Mouse (Mus musculus) urinary bladder, adult 2 months (tissue): ENCODE results near the gene Cnnm2. TPM values are rescaled to one million over a fixed set of nuclear protein-coding genes. Genes with fewer than 3 reads are reported as not detected.

ENCODE experiments used
- DNase-seq: peaks from one replicate; pipeline ENCODE4 v3.0.0; 2022; ENCODE audit warnings: low spot score
- polyA plus RNA-seq: library from polyadenylated mRNA; depleted of rRNA; stranded (reverse); fragments of >200 nt; gene quantifications from 2 replicates; pipeline ENCODE4 v1.2.3, GENCODE M21; 2012

Gene Cnnm2
- polyA plus RNA-seq, 1 experiment: 11.9 TPM

DNA sequence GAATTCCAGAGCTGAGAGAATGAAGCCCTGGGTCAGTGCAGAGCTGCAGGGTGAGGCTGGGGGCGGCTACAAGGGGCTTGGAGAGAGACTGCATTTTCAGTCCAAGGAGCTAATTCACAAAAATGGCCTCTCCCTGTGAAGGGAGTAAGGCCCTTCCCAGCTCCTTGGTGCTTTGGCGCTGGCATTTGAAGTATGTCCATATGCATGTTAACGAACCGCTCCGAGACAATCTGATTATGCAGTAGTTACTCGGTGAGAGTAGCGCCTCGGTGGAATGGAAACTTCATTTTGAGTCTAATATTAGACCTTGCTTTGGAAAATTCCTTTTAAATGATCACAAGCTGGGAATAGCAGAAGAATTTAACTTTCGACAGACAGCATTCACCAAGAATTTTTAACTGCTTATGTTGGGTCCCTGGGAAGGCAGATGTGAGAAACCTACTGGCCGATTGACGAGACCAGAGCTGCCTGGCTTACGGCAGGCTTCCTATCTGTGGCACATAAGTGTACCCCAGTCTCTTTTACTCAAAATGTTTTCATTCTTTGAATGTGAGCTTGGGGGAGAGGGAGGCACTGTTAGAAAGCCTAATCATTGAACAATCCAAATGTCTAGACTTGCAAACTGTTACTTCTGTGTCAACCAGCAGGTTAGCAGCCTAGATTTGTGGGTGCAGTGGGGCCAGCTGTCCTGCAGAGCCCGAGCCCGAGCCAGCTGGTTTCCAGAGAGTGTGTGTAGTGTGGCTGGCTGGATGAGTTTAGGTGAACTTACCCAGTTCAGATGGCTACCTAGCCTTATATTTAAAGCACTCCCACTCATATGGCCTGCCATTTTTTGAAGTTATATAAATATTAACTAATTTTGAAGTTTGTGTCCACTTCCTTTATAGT is 87.2 kb downstream of the Cnnm2 start:
- DNase-seq: no peak

DNA sequence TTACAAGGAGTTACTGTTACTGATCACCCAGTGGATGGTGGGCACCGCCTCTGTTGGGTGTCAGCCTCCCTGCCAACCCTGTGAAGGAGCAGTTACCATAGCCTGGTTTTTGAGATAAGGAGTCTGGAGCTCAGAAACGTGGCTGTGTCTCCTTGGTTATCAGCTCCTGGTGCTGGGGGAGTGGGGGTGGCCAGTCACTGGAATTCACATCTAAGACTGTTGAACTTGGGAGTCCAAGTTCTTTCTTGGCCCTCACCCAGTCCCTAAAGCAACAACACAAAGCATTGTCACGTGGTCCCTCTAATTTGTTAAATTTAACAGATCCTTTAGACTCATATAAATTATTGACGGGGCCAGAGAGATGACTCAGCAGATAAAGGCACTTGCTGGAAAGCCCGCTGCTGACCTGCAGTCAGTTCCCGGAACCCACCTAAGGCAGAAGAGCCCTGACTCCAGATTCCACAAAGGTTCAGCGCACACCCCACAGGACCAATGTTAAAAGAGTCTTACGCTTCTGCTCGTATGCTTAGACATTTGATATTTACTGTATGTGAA is 88.1 kb downstream of the Cnnm2 start:
- DNase-seq: no peak

DNA sequence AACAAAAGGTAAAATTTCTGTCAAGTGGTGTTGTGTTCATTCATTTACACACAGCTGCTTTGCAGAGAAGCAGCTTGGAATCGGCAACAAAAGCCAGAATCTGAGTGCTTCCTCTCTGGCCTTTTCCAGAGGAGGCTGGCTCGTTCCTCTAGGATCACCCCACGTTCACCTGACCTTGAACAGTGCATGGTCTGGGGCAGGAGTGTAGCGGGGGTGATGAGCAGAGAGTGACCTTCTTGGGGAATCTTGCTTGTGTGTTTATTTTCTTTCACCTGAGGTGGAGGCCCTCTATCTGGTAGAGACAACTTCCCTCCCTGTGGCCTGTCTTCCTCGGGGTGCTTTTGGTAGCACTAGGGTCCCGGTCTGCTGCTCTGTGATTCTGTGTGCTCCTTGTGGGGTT is 94.8 kb downstream of the Cnnm2 start:
- no peak for DNase-seq

DNA sequence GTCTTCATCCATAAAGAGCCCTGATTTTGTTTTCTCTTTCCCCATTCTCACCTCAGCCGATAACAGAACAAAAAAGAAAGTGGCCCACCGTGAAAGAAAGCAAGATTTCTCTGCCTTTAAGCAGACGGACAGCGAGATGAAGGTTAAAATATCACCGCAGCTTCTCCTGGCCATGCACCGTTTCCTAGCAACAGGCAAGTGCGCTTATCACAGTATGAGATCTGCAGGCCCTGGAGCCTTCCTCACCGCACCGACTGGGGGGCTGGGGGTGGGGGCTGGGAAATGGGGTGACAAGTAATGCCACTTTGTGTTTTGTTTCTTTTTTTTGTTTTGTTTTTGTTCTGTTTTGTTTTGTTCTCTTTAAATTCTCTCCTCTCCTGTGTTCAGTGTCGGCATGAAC is 95.4 kb downstream of the Cnnm2 start:
- no peak for DNase-seq

DNA sequence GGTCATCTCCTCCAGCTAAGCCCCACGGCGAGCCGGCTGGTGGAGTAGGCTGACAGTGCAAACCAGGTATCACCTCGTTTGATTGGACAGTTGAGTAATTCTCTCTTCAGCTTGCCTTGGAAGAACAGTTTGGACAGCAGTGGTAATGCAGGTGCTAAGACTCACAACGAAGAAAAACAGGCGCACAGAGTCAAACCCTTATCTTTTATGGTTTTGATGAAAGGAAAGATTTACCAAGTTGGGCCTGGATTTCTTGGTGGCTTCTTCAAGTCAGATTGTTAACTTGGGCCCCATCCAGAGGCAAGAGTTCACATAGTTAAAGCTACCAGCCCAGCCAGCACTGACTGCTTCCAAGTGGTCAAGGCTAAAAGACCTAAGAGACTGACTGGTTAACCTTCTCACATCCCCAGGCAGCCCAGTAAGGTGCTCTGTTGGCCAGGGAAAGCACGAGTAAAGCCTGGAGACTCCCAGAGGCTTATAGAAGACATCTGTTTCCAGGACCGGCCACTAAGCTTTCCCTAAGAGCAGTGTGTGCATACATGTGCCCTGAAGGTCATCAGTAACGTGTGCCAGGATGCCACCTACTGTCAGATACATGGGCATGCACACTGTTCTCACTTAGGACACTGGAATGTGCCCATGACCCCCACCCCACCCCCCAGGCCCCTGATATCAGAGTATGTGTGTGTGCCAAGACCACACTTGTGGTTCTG is 96.0 kb downstream of the Cnnm2 start:
- DNase-seq: no peak

DNA sequence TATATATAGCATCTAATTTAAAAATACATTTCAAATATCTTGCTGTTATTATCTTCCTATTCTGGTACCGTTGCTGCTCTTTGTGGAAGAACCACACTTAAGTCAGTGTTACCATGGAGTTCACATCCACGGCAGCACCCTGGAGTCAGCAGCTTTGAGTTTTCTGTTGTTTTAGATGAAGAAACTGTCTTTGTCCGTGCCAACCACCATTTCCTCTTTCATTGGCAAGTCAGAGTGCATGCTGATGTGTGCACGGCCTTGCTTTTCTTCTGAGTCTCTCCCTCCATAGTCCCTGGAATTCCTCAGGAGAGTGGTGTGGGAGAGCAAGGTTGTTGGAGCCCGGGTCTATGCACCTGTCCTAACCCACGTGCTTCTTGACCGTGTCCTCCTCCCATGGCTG is 96.8 kb downstream of the Cnnm2 start:
- DNase-seq: no peak

DNA sequence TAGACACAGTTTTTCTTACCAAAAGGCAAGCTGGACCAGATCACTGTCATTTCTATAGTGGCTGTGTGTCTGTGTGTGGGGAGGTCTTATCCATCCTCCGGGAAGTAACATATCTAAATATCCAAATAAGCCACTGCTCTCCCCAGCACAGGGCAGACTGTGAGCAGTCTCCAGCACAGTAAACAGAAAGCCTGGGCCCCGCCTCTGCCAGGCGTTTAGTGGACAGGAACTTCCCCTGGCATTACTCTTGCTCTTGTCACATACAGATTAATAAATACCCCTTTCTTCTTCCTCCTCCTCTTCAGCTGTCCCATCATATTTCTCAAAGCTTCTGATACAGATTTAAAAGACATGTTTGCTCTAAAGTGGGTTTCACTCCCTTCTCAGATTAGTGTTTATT is 101.2 kb downstream of the Cnnm2 start:
- no peak for DNase-seq

DNA sequence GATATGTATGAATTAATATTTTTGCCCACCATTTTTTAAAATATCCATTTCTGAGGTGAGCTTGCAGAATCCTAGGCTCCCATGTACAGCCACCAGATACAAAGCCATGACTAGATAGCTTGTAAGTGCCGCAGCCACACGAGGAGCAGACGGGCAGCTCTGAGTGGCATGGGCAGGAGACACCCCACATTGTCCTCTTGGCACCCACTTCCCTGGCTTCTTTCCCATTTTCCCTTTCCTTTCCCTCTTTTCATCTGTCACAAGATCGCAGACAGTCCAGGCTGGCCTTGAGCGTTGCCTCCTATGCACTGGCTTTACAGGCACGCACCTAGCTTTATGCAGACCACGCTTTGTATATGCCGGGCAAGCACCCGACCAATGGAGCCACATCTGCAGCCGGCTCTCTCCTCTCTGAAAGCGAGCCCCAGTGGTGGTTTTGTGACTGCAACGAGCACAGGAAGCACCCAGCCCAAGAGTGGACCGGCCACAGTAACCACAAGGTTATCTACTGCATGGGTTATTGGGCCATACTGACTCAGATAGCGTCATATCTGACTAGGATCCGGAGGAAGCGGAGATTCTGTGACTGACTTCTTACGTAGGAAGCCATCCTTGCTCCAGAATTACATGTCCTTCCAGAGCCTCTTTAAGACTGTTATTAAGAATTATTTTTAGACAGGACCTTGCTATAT is 102.0 kb downstream of the Cnnm2 start:
- DNase-seq: no peak

DNA sequence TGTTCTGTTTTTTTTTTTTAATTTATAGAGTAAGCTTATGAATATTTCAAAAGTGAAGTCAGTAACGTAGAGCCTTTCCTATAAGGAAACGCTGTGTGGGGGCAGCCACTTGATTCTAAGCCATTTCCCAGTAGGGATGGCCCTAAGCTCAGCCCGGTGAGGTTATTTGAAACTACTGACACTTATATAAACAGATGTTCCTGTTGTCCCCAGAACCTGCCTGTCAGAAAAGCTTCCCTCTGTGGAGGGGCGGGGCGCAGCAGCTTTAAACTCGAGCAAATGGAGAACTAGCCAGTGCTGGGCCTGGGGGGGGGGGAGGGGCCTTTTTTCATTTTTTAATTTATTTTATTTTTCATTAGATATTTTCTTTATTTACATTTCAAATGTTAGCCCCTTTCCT is 102.7 kb downstream of the Cnnm2 start:
- DNase-seq: no peak

DNA sequence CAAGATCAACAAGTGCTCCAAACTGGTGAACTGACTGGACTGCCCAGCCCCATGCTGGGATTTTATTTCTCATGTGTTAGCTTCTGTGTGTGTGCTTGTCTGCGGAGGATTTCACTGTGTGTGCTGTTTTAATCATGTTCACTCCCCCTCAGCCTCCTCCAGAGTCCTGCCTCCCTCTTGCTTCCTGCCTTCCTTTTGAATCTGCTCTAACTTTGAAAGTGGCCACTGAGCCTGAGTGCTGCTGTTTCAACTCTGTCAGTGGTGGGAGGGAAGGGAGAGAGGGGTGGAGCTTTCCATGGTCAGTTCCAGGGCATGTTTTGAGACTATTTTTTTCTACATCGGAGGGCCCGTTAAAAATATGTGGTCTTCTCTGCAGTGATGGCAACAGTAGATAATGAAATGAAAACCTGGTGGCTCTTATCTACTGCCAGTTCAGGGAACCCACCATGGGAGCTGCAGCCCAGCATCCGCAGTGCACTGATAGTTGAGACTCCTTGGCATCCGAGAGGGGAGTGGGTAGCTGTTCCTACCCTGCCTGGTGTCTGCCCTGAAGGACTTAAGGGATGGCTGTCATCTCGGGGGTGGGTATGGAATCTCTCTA is 103.4 kb downstream of the Cnnm2 start:
- DNase-seq: no peak

DNA sequence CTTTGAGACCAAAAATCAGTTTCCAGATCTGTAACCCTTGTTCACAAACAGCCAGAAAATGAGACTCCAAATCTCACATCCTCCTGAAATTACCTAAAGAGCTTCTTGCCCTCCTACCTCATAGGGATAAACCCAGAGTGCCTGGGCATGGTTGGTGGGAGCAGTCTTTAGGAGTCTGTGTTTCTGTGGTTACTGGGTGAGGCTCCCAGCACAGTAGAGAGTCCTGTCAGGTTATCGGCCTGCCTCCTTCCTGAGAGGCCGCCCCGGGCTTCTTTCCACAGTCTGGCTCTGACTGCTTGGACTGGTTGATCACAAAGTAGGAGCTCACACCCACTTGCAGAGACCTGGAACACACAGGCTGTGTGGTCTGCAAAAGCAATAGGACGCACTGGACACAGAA is 104.0 kb downstream of the Cnnm2 start:
- DNase-seq: no peak

DNA sequence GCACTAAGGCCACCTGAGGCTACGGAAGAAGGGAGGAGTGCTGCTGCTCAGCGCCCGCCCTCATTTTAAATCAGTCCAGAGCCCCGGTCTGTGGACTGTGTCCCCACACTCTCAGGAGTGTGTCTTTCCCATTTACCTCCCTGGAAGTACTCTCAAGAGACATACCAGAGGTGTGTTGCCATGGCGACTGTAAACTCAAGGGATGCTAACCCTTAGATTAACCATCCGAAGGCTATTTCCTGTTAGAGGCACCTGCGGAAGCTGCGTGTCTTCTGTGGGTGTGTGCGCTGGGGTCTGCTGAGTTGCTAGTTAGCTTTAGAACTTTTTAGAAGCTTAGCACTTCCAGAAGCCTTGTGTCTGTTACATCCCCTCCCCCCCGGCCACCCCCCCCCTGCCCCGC is 107.7 kb downstream of the Cnnm2 start:
- DNase-seq: no peak

DNA sequence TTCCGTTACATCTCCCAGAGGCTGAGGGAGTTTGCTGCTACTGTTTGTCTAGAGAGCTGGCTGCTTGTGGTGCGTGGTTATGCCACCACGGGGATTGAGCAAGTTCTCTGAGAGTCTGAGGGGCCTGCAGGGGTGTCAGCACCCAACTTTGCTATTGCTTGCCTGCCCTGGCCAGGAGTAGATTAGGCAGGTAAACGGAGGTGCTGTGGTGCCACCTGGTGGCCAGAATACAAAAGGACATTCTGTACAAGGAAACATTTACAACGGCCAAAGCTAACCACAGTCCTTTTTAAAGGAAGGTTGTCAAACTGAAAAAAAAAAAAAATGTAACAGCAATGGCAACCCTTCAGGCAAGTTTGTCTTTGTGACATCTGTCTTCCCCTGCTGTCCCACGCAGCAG is 108.1 kb downstream of the Cnnm2 start:
- DNase-seq: peak; percentile 69

DNA sequence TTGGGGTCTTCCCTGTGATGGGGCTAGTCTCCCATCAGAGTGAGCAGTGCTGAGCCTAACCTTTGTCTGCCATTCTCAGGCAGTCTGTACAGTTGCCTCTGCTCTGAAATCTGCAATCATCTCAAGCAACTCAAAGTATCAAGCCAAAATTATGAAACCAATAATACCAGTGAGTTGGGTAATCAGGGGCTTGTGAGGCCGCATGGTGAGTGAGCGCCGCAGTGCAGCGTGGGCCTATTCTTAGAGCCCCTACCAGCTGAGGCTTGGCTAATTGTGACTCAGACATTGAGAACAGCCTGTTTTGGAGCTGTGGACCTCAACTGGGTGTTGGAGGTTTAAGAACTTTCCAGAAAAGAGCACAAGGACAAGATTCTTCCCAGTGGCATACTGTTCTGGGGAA is 109.7 kb downstream of the Cnnm2 start:
- no peak for DNase-seq

DNA sequence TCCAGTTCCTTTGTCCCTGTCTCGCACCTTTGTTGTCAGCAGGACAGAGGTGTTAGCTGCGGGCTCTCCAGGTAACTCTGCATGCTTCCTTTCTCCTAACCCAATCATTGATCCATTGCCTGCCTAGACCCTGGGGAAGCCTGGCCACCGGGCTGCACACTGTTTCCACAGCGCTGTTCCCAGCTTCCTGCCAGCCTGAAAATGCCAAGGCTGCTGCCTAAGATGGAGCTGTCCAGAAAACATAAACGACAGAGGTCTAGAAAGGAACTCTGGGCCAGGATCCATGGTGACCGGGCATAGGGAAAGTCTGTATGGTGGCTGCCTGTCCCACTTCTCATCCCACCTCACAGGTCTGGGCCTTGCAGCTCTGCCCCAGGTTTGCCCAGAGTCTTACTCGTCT is 110.3 kb downstream of the Cnnm2 start:
- no peak for DNase-seq

DNA sequence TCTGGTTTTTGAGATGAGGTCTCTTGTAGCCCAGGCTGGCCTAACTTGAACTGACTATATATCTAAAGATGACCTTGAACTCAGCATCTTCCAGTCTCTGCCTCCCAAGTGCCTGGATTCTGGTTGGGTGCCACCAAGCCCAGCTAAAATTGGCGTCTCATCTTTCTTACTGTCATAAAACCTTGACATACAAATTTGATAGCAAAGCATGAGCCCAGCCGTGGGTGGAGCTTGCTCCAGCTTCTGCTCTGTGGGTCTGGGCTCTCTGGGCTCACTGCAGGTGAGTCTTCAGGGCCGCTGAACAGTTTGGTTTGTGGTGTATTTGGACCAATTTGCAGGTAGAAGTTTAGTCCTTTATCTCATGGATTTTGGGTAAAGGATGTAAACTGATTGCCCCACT is 112.5 kb downstream of the Cnnm2 start:
- DNase-seq: no peak

DNA sequence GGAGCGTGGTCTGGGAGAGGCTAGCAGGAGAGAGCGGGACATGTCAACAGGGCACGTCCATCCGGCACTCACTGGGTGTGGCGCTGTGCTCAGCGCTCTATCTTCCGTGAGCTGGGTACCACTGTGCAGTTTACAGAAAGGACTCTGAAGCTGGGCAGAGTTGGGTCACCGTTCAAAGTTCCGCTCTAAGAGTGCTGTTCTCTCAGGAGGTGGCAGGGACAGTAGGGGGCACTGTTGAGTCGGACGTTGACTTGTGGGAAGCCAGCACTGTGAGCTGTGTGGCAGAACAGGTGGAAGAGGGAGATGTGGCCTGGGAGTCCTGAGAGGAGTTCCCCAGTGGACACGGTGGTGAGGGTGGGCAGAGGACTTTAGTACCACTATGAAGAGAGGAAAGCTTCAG is 114.4 kb downstream of the Cnnm2 start:
- DNase-seq: peak; percentile 79

DNA sequence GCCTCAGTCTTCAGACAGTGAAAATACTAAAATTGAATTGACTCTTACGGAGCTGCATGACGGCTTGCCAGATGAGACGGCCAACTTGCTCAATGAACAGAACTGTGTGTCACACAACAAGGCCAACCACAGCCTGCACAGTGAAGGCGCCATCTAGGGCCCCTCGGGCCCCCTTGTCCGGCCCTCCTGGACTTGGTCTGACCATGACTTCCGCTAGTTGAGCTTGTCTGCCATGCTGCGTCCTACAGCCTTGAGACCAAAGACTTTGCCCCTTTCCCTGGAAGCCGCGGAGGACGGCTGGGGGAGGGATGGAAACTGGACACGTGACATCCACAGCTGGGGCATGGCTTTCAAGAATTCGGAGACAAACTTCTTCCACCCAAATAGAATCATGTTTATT is 116.5 kb downstream of the Cnnm2 start:
- DNase-seq: no peak

DNA sequence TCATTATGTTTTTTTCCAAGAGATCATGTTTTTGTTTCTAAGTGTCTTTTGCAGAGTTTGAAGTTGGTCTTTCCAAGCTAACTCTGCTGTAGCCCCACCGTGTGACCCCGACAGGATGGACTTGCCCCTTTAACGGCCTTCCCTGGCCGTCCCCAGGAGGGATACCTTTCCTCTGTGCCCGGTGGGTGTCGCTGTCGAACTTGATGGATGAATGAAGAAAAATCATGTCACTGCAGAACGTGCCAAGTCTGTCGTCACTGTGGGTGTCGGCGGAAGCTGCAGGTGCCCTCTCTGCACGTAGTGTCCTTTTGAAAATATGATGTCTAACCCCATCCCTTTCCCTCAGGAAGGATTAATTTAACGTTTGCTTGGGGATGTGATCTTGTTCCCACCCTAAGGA is 117.0 kb downstream of the Cnnm2 start:
- DNase-seq: no peak

DNA sequence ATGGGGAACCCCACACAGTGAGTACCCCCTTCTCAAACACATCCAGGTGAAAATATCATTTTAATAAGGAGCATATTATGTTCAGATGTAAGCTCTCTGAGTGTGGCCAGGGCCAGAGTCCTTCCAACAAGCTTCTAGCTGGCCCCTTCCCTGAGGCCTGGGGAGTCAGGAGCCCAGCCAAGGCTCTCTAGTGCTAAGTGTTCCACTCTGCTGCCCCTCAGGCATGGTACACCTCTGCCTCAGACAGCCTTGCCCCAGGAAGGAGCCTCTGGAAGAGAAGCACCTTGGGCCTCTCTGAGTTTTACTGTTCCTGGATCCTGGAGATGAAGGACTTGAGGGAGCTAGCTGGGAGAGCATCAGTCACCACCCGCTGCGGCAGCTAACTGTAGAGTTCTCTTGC is 118.5 kb downstream of the Cnnm2 start:
- no peak for DNase-seq

DNA sequence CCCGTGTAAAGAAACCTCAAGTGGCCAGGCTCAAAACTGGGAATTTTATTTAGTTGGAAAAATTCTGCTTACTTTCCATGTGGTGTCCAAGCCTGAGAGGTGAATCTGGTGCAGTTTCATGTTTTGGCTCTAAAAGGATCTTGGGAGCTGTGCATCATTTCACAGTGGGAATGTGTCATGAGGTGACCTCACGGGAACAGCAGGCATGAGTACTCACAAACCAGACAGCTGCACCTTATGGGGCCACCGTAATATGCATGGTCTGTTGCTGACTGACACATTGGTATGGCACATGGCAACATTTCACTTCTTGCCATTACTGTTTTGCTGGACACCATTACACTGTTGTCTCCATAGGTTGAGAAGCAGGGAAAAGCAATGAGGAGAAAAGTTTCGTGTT is 124.0 kb downstream of the Cnnm2 start:
- DNase-seq: no peak

DNA sequence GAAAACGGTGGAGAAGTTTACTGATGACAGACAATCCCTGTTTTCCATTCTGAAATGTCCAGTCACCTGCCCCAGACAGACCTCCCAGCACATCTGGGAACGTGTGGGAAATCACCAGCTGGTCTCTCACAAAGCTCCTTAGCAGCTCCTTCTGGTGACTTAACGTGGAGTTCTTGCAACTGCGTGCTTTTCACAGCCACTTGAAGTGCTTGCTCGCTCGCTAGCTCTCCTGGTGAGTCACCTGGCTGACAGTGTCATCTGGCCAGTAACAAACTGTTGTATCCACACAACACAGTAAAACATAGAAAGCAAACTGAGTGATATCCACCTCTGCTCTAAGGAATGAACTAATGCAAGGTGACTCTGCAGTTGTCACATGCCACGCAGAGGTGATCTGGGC is 125.4 kb downstream of the Cnnm2 start:
- peak; percentile 17 for DNase-seq
